Mouse (Mus musculus) stomach, embryonic 14.5 days (tissue): ENCODE measurements around the gene Cacng8. TPM values are rescaled to one million over a fixed set of nuclear protein-coding genes. Genes with fewer than 3 reads are reported as not detected.

Source experiments
- ATAC-seq: fragments of 200-750 bp; cut with Nextera tagmentation; 2 replicates; pipeline ENCODE4 v1.8.0; 2017; ENCODE audit warnings: low read depth, moderate TSS enrichment; ENCODE audit not compliant: insufficient number of reproducible peaks, insufficient read depth, low FRiP score
- H3K27ac ChIP-seq: fragments of 300-500 bp; sonication (generic); 2 replicates; pipeline ENCODE4 v1.5.1; 2014; ENCODE audit warnings: mild to moderate bottlenecking, low read length, moderate library complexity, mixed read lengths
- H3K27me3 ChIP-seq: fragments of 300-500 bp; sonication (generic); 2 replicates; pipeline ENCODE4 v1.6.1; 2014; ENCODE audit warnings: low read length, control low read depth, mixed read lengths; ENCODE audit not compliant: control insufficient read depth, insufficient read depth
- H3K36me3 ChIP-seq: fragments of 300-500 bp; sonication (generic); 2 replicates; pipeline ENCODE4 v1.6.1; 2014; ENCODE audit warnings: mild to moderate bottlenecking, control low read depth, low read length, moderate library complexity, mixed read lengths; ENCODE audit not compliant: control insufficient read depth, insufficient read depth
- H3K4me1 ChIP-seq: fragments of 300-500 bp; sonication (generic); 2 replicates; pipeline ENCODE4 v1.6.1; 2014; ENCODE audit warnings: low read length, control low read depth, mixed read lengths; ENCODE audit not compliant: control insufficient read depth, insufficient read depth
- H3K4me2 ChIP-seq: fragments of 300-500 bp; sonication (generic); replicated peaks from 2 replicates; pipeline ENCODE4 v1.6.1; 2014; ENCODE audit warnings: low read depth, low read length, control low read depth
- H3K4me3 ChIP-seq: fragments of 300-500 bp; sonication (generic); 2 replicates; pipeline ENCODE4 v1.5.1; 2014; ENCODE audit warnings: low read depth, low read length, control low read depth
- H3K9ac ChIP-seq: fragments of 300-500 bp; sonication (generic); replicated peaks from 2 replicates; pipeline ENCODE4 v1.6.1; 2014; ENCODE audit warnings: low read depth, mild to moderate bottlenecking, control low read depth, low read length, moderate library complexity, mixed read lengths
- H3K9me3 ChIP-seq: fragments of 300-500 bp; sonication (generic); 2 replicates; pipeline ENCODE4 v1.6.1; 2016; ENCODE audit warnings: low read depth, low read length, control low read depth; ENCODE audit not compliant: control insufficient read depth
- WGBS: fragments of 180-500 bp; shearing (Covaris S2); extraction: QIAGEN DNeasy Blood & Tissue Kit; methylation state at CpG from one replicate; pipeline ENCODE4 v1.1.7; 2014; 5-methylcytosine and 5-hydroxymethylcytosine counted together
- microRNA-seq: library from miRNA; unstranded; fragments of <30 nt; microRNA quantifications from one replicate; pipeline ENCODE4, GENCODE M21; 2016
- polyA plus RNA-seq: library from polyadenylated mRNA; unstranded; fragments of >200 nt; fragmentation: Nextera tagmentation; extraction: Ambion mirVana; gene quantifications from 2 replicates; pipeline ENCODE4 v1.2.1, GENCODE M21; 2014

Gene Cacng8
- polyA plus RNA-seq, 1 experiment from 2014 or later = 2.8 TPM

- Histone ChIP-seq H3K4me1 (no peaks in the 10 kb centered on the region), H3K4me3 (no peak overlapping the region), H3K9me3 (no peaks in the 10 kb centered on the region), H3K4me2 (no peak overlapping the region), H3K27ac (no peak overlapping the region), H3K36me3 (no peaks in the 10 kb centered on the region), H3K9ac (no peak overlapping the region), H3K27me3 (no peaks in the 10 kb centered on the region)
- WGBS = 87% methylated on average over 8 of the region's 8 CpGs
- no peak for ATAC-seq
These were observed 69.8 kb downstream of the Cacng8 start for GRCm38 (mm10) chr7:3460261-3460660.

DNA sequence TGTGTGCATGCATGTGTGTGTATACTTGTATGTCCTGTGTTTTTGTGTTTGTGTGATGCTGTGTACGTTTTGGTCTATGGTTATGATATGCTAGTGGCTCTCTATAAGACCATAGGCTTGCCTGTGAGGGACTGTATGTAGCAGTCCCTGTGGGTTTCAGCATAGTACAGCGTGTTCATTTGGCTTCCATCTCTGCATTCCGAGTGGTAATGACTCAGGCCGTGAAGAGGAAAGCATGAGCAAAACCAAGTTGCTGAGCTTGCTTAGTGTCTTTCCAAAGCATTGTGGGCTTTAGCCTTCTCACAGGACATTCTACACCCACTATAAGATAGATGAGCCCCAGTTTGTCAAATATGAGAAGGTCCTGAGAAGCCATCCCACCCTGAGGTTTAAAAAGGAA lies 72.8 kb downstream of the Cacng8 start:
- H3K4me1 ChIP-seq = no peaks in the 10 kb centered on the region
- H3K4me3 ChIP-seq = no peak overlapping the region
- no peak overlapping the region for H3K4me2 ChIP-seq
- no peak overlapping the region for H3K27ac ChIP-seq
- no peak for ATAC-seq
- no peak overlapping the region for H3K9ac ChIP-seq
- H3K36me3 ChIP-seq = no peaks in the 10 kb centered on the region
- 84% methylated on average over 4 of the region's 4 CpGs for WGBS
- no peaks in the 10 kb centered on the region for H3K9me3 ChIP-seq
- no peaks in the 10 kb centered on the region for H3K27me3 ChIP-seq

Small RNAs within 50 kb of the gene (microRNA-seq; reads per million reads assigned to microRNA genes)
- gene Gm23450 = 8.6 reads per million, percentile 18 among the genes with 10 or more reads in this experiment

Other genes with a start within 250 kb of the Cacng8 start
- gene AU018091, start 221.5 kb upstream of the Cacng8 start, polyA plus RNA-seq = 0.14 and 0.16 TPM in 2 replicates
- gene Nlrp12, start 140.9 kb upstream of the Cacng8 start, polyA plus RNA-seq = not detected in 2 replicates
- gene Myadm, start 101.6 kb upstream of the Cacng8 start, polyA plus RNA-seq = 204 and 212 TPM in 2 replicates
- gene Prkcg, start 101.5 kb upstream of the Cacng8 start, polyA plus RNA-seq = 0.39 and 0.75 TPM in 2 replicates
- gene Cacng7, start 57.7 kb upstream of the Cacng8 start, polyA plus RNA-seq = 3.2 and 3.8 TPM in 2 replicates
- 0.48 TPM in 1 of 2 replicates, not detected in the other for gene Cacng6, start 33.5 kb downstream of the Cacng8 start, polyA plus RNA-seq
- gene Tarm1, start 111.9 kb downstream of the Cacng8 start, polyA plus RNA-seq = 0.20 TPM in 1 of 2 replicates, not detected in the other
- 0.41 TPM in 1 of 2 replicates, not detected in the other for gene Oscar, start 225.5 kb downstream of the Cacng8 start, polyA plus RNA-seq
- 517 and 630 TPM in 2 replicates for gene Ndufa3, start 226.7 kb downstream of the Cacng8 start, polyA plus RNA-seq
- 22.3 and 22.4 TPM in 2 replicates for gene Tfpt, start 239.2 kb downstream of the Cacng8 start, polyA plus RNA-seq
- 85.3 and 94.4 TPM in 2 replicates for gene Prpf31, start 239.3 kb downstream of the Cacng8 start, polyA plus RNA-seq